Mouse (Mus musculus) ovary, postnatal 36 days (tissue): Measurements from ENCODE around the gene Gm42957.
"Not testable (repeated sequence)": the region's sequence is repeated elsewhere in the genome, so short reads cannot be mapped to it uniquely, and the experiment has no call there.

ENCODE experiments used
- DNase-seq: peaks from one replicate; pipeline ENCODE4 v3.0.0; 2022; ENCODE audit warnings: low spot score, mixed read lengths

Gene Gm42957

GRCm38 (mm10) chr3:96623201-96623600 lies 12.1 kb upstream of the Gm42957 start:
- DNase-seq: no peak

GRCm38 (mm10) chr3:96629729-96630600 lies 5.3 kb upstream of the Gm42957 start, which contains the start of gene Rbm8a:
Gene Rbm8a (plus strand): TSS chr3:96629933.
- DNase-seq: peak; percentile 92

GRCm38 (mm10) chr3:96632058-96632457 lies 3.2 kb upstream of the Gm42957 start:
- no peak for DNase-seq

- DNase-seq: no peak
Measured at GRCm38 (mm10) chr3:96634015-96634414, 1.3 kb upstream of the Gm42957 start.

GRCm38 (mm10) chr3:96635906-96636305 lies 632 bp downstream of the Gm42957 start:
- no peak for DNase-seq

- DNase-seq: no peak
Measured at GRCm38 (mm10) chr3:96636448-96636847, 1.2 kb downstream of the Gm42957 start.

GRCm38 (mm10) chr3:96639219-96639618 lies 3.9 kb downstream of the Gm42957 start:
- DNase-seq: peak; percentile 46

GRCm38 (mm10) chr3:96645018-96645649 lies 9.9 kb downstream of the Gm42957 start, which contains the start of gene Itga10:
Gene Itga10 (plus strand): TSS chr3:96645584.
- DNase-seq: peak; percentile 29

GRCm38 (mm10) chr3:96647365-96647764 lies 12.1 kb downstream of the Gm42957 start:
- no peak for DNase-seq

GRCm38 (mm10) chr3:96660901-96661300 lies 25.6 kb downstream of the Gm42957 start:
- no peak for DNase-seq

- no peak for DNase-seq
Measured at GRCm38 (mm10) chr3:96662731-96663316, 27.6 kb downstream of the Gm42957 start.

- DNase-seq: peak; percentile 75
Measured at GRCm38 (mm10) chr3:96663432-96664239, 28.4 kb downstream of the Gm42957 start.

- not testable (repeated sequence) for DNase-seq
Measured at GRCm38 (mm10) chr3:96665732-96666363, 30.6 kb downstream of the Gm42957 start.

- no peak for DNase-seq
Measured at GRCm38 (mm10) chr3:96666916-96667315, 31.6 kb downstream of the Gm42957 start.

- no peak for DNase-seq
Measured at GRCm38 (mm10) chr3:96667316-96667715, 32.0 kb downstream of the Gm42957 start.

- DNase-seq: no peak
Measured at GRCm38 (mm10) chr3:96668424-96669067, 33.3 kb downstream of the Gm42957 start.

GRCm38 (mm10) chr3:96669727-96670468 lies 34.6 kb downstream of the Gm42957 start, which contains the start of gene Ankrd35:
Gene Ankrd35 (plus strand): TSS chr3:96670131.
- DNase-seq: peak; percentile 74

GRCm38 (mm10) chr3:96671519-96671918 lies 36.2 kb downstream of the Gm42957 start:
- DNase-seq: no peak

- DNase-seq: no peak
Measured at GRCm38 (mm10) chr3:96673514-96673913, 38.2 kb downstream of the Gm42957 start.

GRCm38 (mm10) chr3:96674442-96674841 lies 39.2 kb downstream of the Gm42957 start:
- DNase-seq: peak; percentile 16
